Mouse (Mus musculus) forebrain, embryonic 16.5 days (tissue): ENCODE data around the gene Fcrlb. TPM values are rescaled to one million over a fixed set of nuclear protein-coding genes. Genes with fewer than 3 reads are reported as not detected.
A peak's percentile ranks its signal among the peaks of the same experiment; 100 is the strongest.

Source experiments
- ATAC-seq: fragments of 200-750 bp; cut with Nextera tagmentation; 2 replicates; pipeline ENCODE4 v1.8.0; 2017; ENCODE audit warnings: mild to moderate bottlenecking, moderate library complexity
- H3K27ac ChIP-seq: fragments of 300-500 bp; sonication (generic); 2 replicates; pipeline ENCODE4 v1.5.1; 2014; ENCODE audit warnings: low read length, control low read depth
- H3K27me3 ChIP-seq: fragments of 300-500 bp; sonication (generic); replicated peaks from 2 replicates; pipeline ENCODE4 v1.6.1; 2014; ENCODE audit warnings: low read length; ENCODE audit not compliant: control insufficient read depth, insufficient read depth
- H3K36me3 ChIP-seq: fragments of 300-500 bp; sonication (generic); 2 replicates; pipeline ENCODE4 v1.6.1; 2014; ENCODE audit not compliant: control insufficient read depth, insufficient read depth
- H3K4me1 ChIP-seq: fragments of 300-500 bp; sonication (generic); replicated peaks from 2 replicates; pipeline ENCODE4 v1.6.1; 2014; ENCODE audit warnings: low read length; ENCODE audit not compliant: control insufficient read depth, insufficient read depth
- H3K4me2 ChIP-seq: fragments of 300-500 bp; sonication (generic); 2 replicates; pipeline ENCODE4 v1.6.1; 2014; ENCODE audit warnings: mild to moderate bottlenecking, low read length, control low read depth
- H3K4me3 ChIP-seq: fragments of 300-500 bp; sonication (generic); replicated peaks from 2 replicates; pipeline ENCODE4 v1.5.1; 2014; ENCODE audit warnings: mild to moderate bottlenecking, low read length, control low read depth
- H3K9ac ChIP-seq: fragments of 300-500 bp; sonication (generic); replicated peaks from 2 replicates; pipeline ENCODE4 v1.6.1; 2014; ENCODE audit warnings: low read depth, low read length, control low read depth
- H3K9me3 ChIP-seq: fragments of 300-500 bp; sonication (generic); 2 replicates; pipeline ENCODE4 v1.6.1; 2016; ENCODE audit warnings: low read length; ENCODE audit not compliant: control insufficient read depth
- WGBS: fragments of 180-500 bp; shearing (Covaris S2); extraction: QIAGEN DNeasy Blood & Tissue Kit; methylation state at CpG from one replicate; pipeline ENCODE4 v1.1.7; 2014; 5-methylcytosine and 5-hydroxymethylcytosine counted together
- polyA plus RNA-seq: library from polyadenylated mRNA; unstranded; fragments of >200 nt; fragmentation: Nextera tagmentation; extraction: Ambion mirVana; gene quantifications from 2 replicates; pipeline ENCODE4 v1.2.1, GENCODE M21; 2015

Fcrlb gene
- polyA plus RNA-seq, 1 experiment from 2014 or later, result 0.22 TPM

DNA sequence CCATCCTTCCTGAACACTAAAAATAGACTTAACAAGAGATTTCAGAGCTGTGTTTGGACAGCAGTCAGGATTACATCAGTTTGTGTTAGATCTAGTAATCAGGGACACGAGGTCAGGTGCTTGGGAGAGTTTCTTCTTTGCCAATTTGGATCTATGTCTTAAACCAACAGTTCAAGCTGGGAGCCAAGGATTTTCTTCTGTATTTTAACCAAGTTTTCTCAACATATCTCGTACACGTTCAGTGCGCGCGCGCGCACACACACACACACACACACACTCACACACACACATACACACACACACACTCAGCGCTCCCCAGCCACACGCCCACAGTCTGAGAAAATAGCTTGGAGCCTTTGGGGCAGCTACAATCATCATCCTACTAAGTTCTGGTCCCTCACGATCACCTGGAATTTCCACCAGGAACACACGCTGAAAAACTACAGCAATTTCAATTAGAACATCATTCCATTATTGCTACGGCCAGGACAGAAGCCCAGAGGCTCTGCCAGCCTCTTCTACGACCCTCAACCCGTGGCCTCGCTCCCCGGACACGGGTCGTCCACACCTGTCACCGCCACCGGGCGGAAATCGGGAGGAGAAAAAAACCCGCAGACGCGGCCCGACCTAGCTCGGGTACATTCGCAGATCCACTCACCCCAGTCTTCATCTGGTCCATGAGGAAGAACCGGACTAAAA is 45.6 kb downstream of the Fcrlb start:
- Histone ChIP-seq H3K4me3 (peak overlapping the region; percentile 96), H3K9ac (peak overlapping the region; percentile 88), H3K27me3 (no peaks in the 10 kb centered on the region), H3K9me3 (no peaks in the 10 kb centered on the region), H3K4me1 (peaks cover 10% of the 10 kb centered on the region), H3K4me2 (peak overlapping the region; percentile 81), H3K27ac (peak overlapping the region; percentile 61), H3K36me3 (0 out of 2 replicates have a peak, but pooled peaks cover 2% of the 10 kb centered on the region)
- peak; percentile 61 for ATAC-seq
- WGBS, result 2% methylated on average over 30 of the region's 30 CpGs

DNA sequence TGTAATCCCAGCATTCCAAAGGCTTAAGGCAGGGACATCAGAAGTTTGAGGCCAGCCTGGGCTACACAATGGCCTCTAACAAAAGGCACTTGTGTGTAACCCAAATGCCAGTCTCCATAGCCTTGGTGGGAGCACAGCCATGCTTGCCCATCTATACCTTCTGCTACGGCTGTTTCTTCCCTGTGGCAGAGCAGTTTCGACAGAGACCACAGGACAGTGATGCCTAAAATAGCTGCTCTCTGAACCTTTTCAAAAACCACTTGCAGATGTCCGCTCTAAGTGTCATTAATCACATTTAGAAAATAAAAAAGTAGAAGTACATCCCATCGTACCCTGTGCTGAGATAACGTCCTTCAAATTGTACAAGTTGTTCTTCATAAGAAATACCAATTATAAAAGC is 47.3 kb downstream of the Fcrlb start:
- Histone ChIP-seq H3K4me1 (peaks cover 10% of the 10 kb centered on the region), H3K4me2 (no peak overlapping the region), H3K27me3 (no peaks in the 10 kb centered on the region), H3K27ac (no peak overlapping the region), H3K9me3 (no peaks in the 10 kb centered on the region), H3K36me3 (no peaks in the 10 kb centered on the region), H3K4me3 (no peak overlapping the region), H3K9ac (no peak overlapping the region)
- no peak for ATAC-seq
- 90% methylated on average over 5 of the region's 5 CpGs for WGBS

DNA sequence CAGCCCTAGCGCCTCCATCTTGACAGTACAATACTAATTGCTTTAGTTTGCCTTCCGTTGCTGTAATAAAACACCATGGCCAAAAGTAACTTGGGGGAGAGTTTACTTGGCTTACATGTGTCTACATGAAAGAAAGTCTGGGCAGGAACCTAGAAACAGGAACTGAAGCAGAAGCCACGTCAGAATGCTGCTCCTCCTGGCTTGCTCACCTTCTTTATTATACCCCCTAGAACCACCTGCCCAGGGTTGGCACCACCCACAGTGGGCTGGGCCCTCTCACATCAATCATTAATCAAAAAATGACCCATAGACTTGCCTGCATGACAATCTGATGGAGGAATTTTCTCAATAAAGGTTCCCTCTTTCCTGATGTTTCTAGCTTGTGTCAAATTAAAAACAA is 48.0 kb downstream of the Fcrlb start:
- 81% methylated on average over 3 of the region's 3 CpGs for WGBS
- H3K9me3 ChIP-seq, result no peaks in the 10 kb centered on the region
- no peak for ATAC-seq
- no peak overlapping the region for H3K4me3 ChIP-seq
- no peaks in the 10 kb centered on the region for H3K36me3 ChIP-seq
- no peak overlapping the region for H3K9ac ChIP-seq
- no peak overlapping the region for H3K27ac ChIP-seq
- peaks cover 10% of the 10 kb centered on the region for H3K4me1 ChIP-seq
- H3K4me2 ChIP-seq, result no peak overlapping the region
- H3K27me3 ChIP-seq, result no peaks in the 10 kb centered on the region

GRCm38 (mm10) chr1:170864234-170864633 is 48.5 kb downstream of the Fcrlb start:
- H3K9me3 ChIP-seq, result no peaks in the 10 kb centered on the region
- no peak for ATAC-seq
- H3K4me1 ChIP-seq, result peaks cover 7% of the 10 kb centered on the region
- H3K4me2 ChIP-seq, result no peak overlapping the region
- no peak overlapping the region for H3K9ac ChIP-seq
- H3K36me3 ChIP-seq, result no peaks in the 10 kb centered on the region
- no peak overlapping the region for H3K27ac ChIP-seq
- no peaks in the 10 kb centered on the region for H3K27me3 ChIP-seq
- H3K4me3 ChIP-seq, result no peak overlapping the region

DNA sequence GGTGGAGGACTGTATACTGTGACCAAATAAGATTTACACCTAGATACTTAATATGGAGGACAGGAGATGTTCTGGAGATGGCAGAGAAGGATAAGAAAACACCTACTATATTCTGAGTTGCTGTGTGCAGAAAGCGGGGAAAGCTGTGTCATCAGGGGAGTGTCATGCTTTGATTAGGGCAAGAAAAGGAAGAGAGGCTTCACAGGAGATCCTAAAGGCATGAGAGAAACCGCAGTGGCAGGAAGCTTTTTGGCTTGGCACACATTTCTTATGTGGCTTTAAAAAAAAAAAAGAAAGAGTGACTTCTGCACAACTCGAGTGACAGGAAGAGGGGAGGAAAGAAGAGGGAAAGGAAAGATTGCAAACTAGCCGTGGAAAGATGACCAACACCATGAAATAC is 49.7 kb downstream of the Fcrlb start:
- no peak overlapping the region for H3K27ac ChIP-seq
- H3K4me3 ChIP-seq, result no peak overlapping the region
- no peaks in the 10 kb centered on the region for H3K36me3 ChIP-seq
- no peak overlapping the region for H3K9ac ChIP-seq
- no peaks in the 10 kb centered on the region for H3K27me3 ChIP-seq
- H3K9me3 ChIP-seq, result no peaks in the 10 kb centered on the region
- H3K4me2 ChIP-seq, result no peak overlapping the region
- H3K4me1 ChIP-seq, result peaks cover 7% of the 10 kb centered on the region
- WGBS, result 71% methylated on average over 4 of the region's 4 CpGs
- ATAC-seq, result no peak

DNA sequence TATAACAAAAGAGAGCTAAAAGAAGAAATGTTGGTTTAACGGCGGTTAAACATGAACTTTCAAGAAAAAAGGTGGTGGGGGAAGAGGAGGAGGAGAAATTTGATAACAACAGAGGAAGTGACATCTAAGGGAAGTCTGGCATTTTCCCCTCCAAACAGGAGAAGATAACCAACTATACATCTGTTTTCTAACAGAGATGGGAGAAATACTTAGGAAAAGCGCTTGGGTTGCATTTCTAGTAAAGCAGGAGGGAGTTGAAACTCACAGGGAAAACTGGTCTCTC is 50.4 kb downstream of the Fcrlb start:
- 77% methylated on average over 3 of the region's 3 CpGs for WGBS
- Histone ChIP-seq H3K27ac (no peak overlapping the region), H3K9me3 (no peaks in the 10 kb centered on the region), H3K4me3 (no peak overlapping the region), H3K36me3 (no peaks in the 10 kb centered on the region), H3K9ac (no peak overlapping the region), H3K4me2 (no peak overlapping the region), H3K27me3 (no peaks in the 10 kb centered on the region), H3K4me1 (peaks cover 7% of the 10 kb centered on the region)
- no peak for ATAC-seq

GRCm38 (mm10) chr1:170861671-170862434 is 50.9 kb downstream of the Fcrlb start:
- H3K27me3 ChIP-seq, result no peaks in the 10 kb centered on the region
- H3K4me2 ChIP-seq, result no peak overlapping the region
- H3K4me1 ChIP-seq, result peaks cover 5% of the 10 kb centered on the region
- no peaks in the 10 kb centered on the region for H3K36me3 ChIP-seq
- no peak overlapping the region for H3K4me3 ChIP-seq
- no peak overlapping the region for H3K9ac ChIP-seq
- WGBS, result 81% methylated on average over 13 of the region's 13 CpGs
- no peak for ATAC-seq
- no peak overlapping the region for H3K27ac ChIP-seq
- H3K9me3 ChIP-seq, result no peaks in the 10 kb centered on the region

- H3K9ac ChIP-seq, result no peak overlapping the region
- WGBS, result 63% methylated on average over 2 of the region's 2 CpGs
- no peak for ATAC-seq
- no peaks in the 10 kb centered on the region for H3K36me3 ChIP-seq
- no peak overlapping the region for H3K4me3 ChIP-seq
- no peaks in the 10 kb centered on the region for H3K9me3 ChIP-seq
- no peak overlapping the region for H3K27ac ChIP-seq
- no peaks in the 10 kb centered on the region for H3K27me3 ChIP-seq
- H3K4me1 ChIP-seq, result no peaks in the 10 kb centered on the region
- no peak overlapping the region for H3K4me2 ChIP-seq
Measured at GRCm38 (mm10) chr1:170858872-170859271, 53.9 kb downstream of the Fcrlb start.

- H3K4me2 ChIP-seq, result no peak overlapping the region
- WGBS, result 74% methylated on average over 2 of the region's 2 CpGs
- no peaks in the 10 kb centered on the region for H3K4me1 ChIP-seq
- H3K9ac ChIP-seq, result no peak overlapping the region
- no peaks in the 10 kb centered on the region for H3K9me3 ChIP-seq
- H3K27me3 ChIP-seq, result no peaks in the 10 kb centered on the region
- no peak for ATAC-seq
- H3K27ac ChIP-seq, result no peak overlapping the region
- H3K4me3 ChIP-seq, result no peak overlapping the region
- no peaks in the 10 kb centered on the region for H3K36me3 ChIP-seq
Measured at GRCm38 (mm10) chr1:170857369-170857768, 55.4 kb downstream of the Fcrlb start.
